Mouse (Mus musculus) stomach, embryonic 16.5 days (tissue): Measurements from ENCODE around the gene Zfp473. TPM values are rescaled to one million over a fixed set of nuclear protein-coding genes. Genes with fewer than 3 reads are reported as not detected.
A peak's percentile ranks its signal among the peaks of the same experiment; 100 is the strongest.
"Not testable (repeated sequence)": the region's sequence is repeated elsewhere in the genome, so short reads cannot be mapped to it uniquely, and the experiment has no call there.

Experiments used
- ATAC-seq: fragments of 200-750 bp; cut with Nextera tagmentation; 2 replicates; pipeline ENCODE4 v1.8.0; 2017; ENCODE audit warnings: moderate number of reproducible peaks, moderate TSS enrichment; ENCODE audit not compliant: insufficient read depth, low FRiP score
- H3K27ac ChIP-seq: fragments of 300-500 bp; sonication (generic); 2 replicates; pipeline ENCODE4 v1.5.1; 2014; ENCODE audit warnings: low read length
- H3K27me3 ChIP-seq: fragments of 300-500 bp; sonication (generic); 2 replicates; pipeline ENCODE4 v1.6.1; 2014; ENCODE audit warnings: low read length, control low read depth, mixed read lengths; ENCODE audit not compliant: control insufficient read depth, insufficient read depth
- H3K36me3 ChIP-seq: fragments of 300-500 bp; sonication (generic); 2 replicates; pipeline ENCODE4 v1.6.1; 2014; ENCODE audit warnings: low read length; ENCODE audit not compliant: control insufficient read depth, insufficient read depth
- H3K4me1 ChIP-seq: fragments of 300-500 bp; sonication (generic); 2 replicates; pipeline ENCODE4 v1.6.1; 2014; ENCODE audit warnings: low read length, control low read depth, mixed read lengths; ENCODE audit not compliant: control insufficient read depth, insufficient read depth
- H3K4me2 ChIP-seq: fragments of 300-500 bp; sonication (generic); 2 replicates; pipeline ENCODE4 v1.6.1; 2014; ENCODE audit warnings: low read depth, low read length, mixed read lengths
- H3K4me3 ChIP-seq: fragments of 300-500 bp; sonication (generic); replicated peaks from 2 replicates; pipeline ENCODE4 v1.5.1; 2014; ENCODE audit warnings: mild to moderate bottlenecking, low read length
- H3K9ac ChIP-seq: fragments of 300-500 bp; sonication (generic); 2 replicates; pipeline ENCODE4 v1.6.1; 2014; ENCODE audit warnings: low read length
- H3K9me3 ChIP-seq: fragments of 300-500 bp; sonication (generic); replicated peaks from 2 replicates; pipeline ENCODE4 v1.6.1; 2016; ENCODE audit warnings: low read length, control low read depth; ENCODE audit not compliant: control insufficient read depth
- WGBS: fragments of 180-500 bp; shearing (Covaris S2); extraction: QIAGEN DNeasy Blood & Tissue Kit; methylation state at CpG from one replicate; pipeline ENCODE4 v1.1.7; 2014; 5-methylcytosine and 5-hydroxymethylcytosine counted together
- polyA plus RNA-seq: library from polyadenylated mRNA; unstranded; fragments of >200 nt; fragmentation: Nextera tagmentation; extraction: Ambion mirVana; gene quantifications from 2 replicates; pipeline ENCODE4 v1.2.1, GENCODE M21; 2015

The Zfp473 gene
- polyA plus RNA-seq, 1 experiment from 2014 or later, result 1.8 TPM

DNA sequence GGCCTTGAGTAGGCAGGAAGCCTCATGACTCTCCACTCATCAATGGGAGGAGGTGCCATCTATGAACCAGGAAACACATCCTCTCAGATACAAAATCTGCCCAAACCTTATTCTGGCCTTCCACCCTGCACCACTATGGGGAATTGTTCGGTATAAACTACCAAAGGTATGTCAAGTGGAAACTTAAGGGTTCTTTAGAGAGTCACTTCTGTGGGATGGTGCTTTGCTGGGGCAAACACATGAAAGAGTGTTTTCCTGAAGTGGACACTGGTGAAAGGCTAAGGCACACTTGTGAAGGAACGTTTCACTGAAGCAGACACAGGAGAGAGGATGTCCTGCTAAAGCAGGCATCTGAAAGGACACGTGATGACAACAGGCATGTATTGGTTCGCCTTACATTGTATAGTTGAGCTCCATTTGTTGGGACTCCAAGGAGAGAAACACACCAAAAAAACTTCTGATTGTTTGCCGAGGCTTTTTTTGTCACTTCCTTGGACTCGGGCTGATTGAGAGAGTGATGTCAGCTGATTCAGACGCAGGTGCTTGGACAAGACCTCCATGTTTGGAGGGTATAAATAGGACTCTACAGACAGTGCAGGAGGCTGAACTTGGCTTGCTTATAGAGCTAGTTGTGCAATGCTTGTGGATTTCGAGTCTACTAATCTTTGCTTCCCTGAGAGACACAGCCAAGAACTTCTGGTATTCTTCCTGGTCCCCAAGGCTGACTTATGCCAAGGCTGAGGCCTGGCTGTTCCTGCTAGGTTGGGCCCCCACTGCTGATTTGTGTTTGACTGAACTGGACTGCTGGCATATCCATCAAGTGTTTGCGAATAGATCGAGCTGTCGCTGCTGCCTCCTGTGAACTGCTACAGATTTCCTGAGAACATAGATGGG, 22.5 kb downstream of the Zfp473 start:
- 85% methylated on average over 11 of the region's 11 CpGs for WGBS
- Histone ChIP-seq H3K4me1 (no peaks in the 10 kb centered on the region), H3K4me3 (no peak overlapping the region), H3K27me3 (no peaks in the 10 kb centered on the region), H3K36me3 (no peaks in the 10 kb centered on the region), H3K27ac (no peak overlapping the region), H3K9ac (no peak overlapping the region), H3K4me2 (no peak overlapping the region), H3K9me3 (no peaks in the 10 kb centered on the region)
- ATAC-seq, result no peak

DNA sequence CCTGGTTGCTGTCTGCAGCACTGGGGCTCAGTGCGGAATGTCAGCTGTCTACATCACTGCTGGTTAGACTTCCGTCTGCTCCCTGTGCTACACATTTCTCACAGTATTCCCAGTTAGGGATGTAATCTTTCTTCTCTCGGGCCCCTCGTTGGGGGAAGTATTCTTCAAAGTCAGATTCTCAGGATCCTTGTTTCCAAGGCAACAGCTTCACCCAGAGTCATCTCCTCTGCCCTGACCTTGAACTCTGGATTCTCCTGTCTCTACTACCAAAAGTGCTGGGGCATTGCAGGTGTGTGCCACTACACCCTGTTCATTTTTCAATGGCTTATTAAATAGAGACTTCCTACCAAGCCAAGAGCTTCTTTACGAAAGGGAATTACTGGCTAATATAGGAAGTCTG, 23.7 kb downstream of the Zfp473 start:
- Histone ChIP-seq H3K9ac (no peak overlapping the region), H3K4me3 (no peak overlapping the region), H3K9me3 (no peaks in the 10 kb centered on the region), H3K36me3 (no peaks in the 10 kb centered on the region), H3K4me1 (no peaks in the 10 kb centered on the region), H3K27me3 (no peaks in the 10 kb centered on the region), H3K27ac (no peak overlapping the region), H3K4me2 (no peak overlapping the region)
- no peak for ATAC-seq
- 46% methylated on average over 5 of the region's 5 CpGs for WGBS

- no peaks in the 10 kb centered on the region for H3K36me3 ChIP-seq
- no peak overlapping the region for H3K4me2 ChIP-seq
- WGBS, result 58% methylated on average over 6 of the region's 6 CpGs
- no peak overlapping the region for H3K27ac ChIP-seq
- H3K4me3 ChIP-seq, result no peak overlapping the region
- H3K4me1 ChIP-seq, result no peaks in the 10 kb centered on the region
- no peaks in the 10 kb centered on the region for H3K27me3 ChIP-seq
- no peak overlapping the region for H3K9ac ChIP-seq
- no peak for ATAC-seq
- H3K9me3 ChIP-seq, result no peaks in the 10 kb centered on the region
These were observed 24.5 kb downstream of the Zfp473 start for GRCm38 (mm10) chr7:44726343-44726742.

DNA sequence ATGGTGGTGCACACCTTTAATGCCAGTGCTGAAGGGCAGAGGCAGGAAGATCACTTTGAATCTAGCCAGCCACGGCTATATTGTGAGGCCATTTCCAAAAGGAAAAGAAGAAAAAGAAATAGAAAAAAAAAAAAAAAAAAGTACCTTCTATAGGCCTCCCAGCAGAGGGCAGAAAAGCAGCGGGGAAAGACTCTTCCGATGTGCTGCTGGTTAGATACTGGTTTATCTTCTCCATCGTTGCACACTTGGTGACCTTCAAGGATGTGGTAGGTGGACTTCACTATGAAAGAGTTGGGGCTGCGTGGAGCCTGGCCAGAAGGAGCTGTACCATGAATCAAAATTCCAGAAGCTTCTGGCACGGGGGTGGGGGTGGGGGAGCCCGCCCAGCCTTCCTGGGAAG, 26.5 kb downstream of the Zfp473 start:
- Histone ChIP-seq H3K9me3 (no peaks in the 10 kb centered on the region), H3K4me1 (no peaks in the 10 kb centered on the region), H3K27me3 (no peaks in the 10 kb centered on the region), H3K27ac (no peak overlapping the region), H3K36me3 (no peaks in the 10 kb centered on the region), H3K4me2 (no peak overlapping the region), H3K4me3 (no peak overlapping the region), H3K9ac (no peak overlapping the region)
- no peak for ATAC-seq
- WGBS, result 23% methylated on average over 7 of the region's 7 CpGs

DNA sequence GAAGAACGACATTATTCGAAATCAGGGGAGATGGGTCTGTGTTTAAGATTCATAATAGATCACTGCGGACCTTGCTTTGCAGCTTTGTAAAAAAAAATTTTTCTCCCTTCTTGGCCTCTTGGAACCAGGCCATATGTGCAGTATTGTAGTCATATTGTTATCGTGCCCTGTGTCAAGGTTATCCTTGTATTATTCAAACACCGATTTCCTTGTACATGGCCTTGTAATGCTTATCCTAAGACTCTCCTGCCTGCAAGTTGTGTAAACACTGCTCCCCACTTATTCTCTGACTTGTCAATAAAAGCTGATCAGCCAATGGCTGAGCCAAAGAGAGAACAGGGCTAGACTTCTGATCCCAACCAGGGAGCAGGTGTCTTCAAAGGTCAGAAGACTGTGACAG, 28.8 kb downstream of the Zfp473 start:
- H3K4me1 ChIP-seq, result no peaks in the 10 kb centered on the region
- H3K4me2 ChIP-seq, result no peak overlapping the region
- no peak overlapping the region for H3K4me3 ChIP-seq
- peak; percentile 85 for ATAC-seq
- no peaks in the 10 kb centered on the region for H3K9me3 ChIP-seq
- WGBS, result 51% methylated on average over 5 of the region's 5 CpGs
- no peak overlapping the region for H3K9ac ChIP-seq
- peak overlapping the region; percentile 58 for H3K27ac ChIP-seq
- no peaks in the 10 kb centered on the region for H3K27me3 ChIP-seq
- no peaks in the 10 kb centered on the region for H3K36me3 ChIP-seq

DNA sequence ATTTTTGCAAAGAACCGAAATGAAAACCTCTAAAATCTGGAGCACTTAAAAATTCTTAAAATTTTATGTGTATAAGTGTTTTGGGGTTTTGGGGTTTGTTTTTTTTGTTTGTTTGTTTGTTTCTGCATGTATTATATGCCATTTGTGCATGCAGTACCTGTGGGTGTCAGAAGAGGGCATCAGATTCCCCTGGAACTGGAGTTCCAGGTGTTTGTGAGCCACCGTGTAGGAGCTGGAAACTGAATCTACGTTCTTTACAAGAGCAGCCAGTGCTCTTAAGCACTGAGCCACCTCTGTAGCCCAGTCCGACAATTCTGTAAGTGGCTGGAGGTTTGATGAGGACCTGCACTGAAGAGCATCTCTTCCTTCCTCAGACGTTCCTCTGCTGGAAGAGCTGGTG, 41.0 kb downstream of the Zfp473 start:
- Histone ChIP-seq H3K27me3 (no peaks in the 10 kb centered on the region), H3K9ac (no peak overlapping the region), H3K36me3 (no peaks in the 10 kb centered on the region), H3K4me2 (no peak overlapping the region), H3K27ac (no peak overlapping the region), H3K4me3 (no peak overlapping the region), H3K9me3 (0 out of 2 replicates have a peak, but pooled peaks cover 4% of the 10 kb centered on the region), H3K4me1 (no peaks in the 10 kb centered on the region)
- no peak for ATAC-seq
- 77% methylated on average over 5 of the region's 5 CpGs for WGBS

GRCm38 (mm10) chr7:44708574-44708973, 42.3 kb downstream of the Zfp473 start, which contains the start of gene Izumo2:
Gene Izumo2, plus strand, starts transcription at chr7:44708742.
- H3K9ac ChIP-seq, result no peak within 1 kb of the TSS
- H3K4me3 ChIP-seq, result no peak within 1 kb of the TSS
- H3K4me1 ChIP-seq, result no peaks in the 10 kb centered on the region
- ATAC-seq, result no peak
- no peak within 1 kb of the TSS for H3K4me2 ChIP-seq
- H3K27me3 ChIP-seq, result no peaks in the 10 kb centered on the region
- no peak within 1 kb of the TSS for H3K27ac ChIP-seq
- 0 out of 2 replicates have a peak, but pooled peaks cover 4% of the 10 kb centered on the region for H3K9me3 ChIP-seq
- 79% methylated on average over 14 of the region's 14 CpGs for WGBS
- H3K36me3 ChIP-seq, result no peaks in the 10 kb centered on the region

GRCm38 (mm10) chr7:44708093-44708492, 42.8 kb downstream of the Zfp473 start:
- H3K27ac ChIP-seq, H3K4me2 ChIP-seq, H3K36me3 ChIP-seq, H3K9ac ChIP-seq, H3K9me3 ChIP-seq, H3K27me3 ChIP-seq, ATAC-seq, H3K4me1 ChIP-seq, H3K4me3 ChIP-seq: not testable (repeated sequence)
- WGBS, result 79% methylated on average over 5 of the region's 6 CpGs

DNA sequence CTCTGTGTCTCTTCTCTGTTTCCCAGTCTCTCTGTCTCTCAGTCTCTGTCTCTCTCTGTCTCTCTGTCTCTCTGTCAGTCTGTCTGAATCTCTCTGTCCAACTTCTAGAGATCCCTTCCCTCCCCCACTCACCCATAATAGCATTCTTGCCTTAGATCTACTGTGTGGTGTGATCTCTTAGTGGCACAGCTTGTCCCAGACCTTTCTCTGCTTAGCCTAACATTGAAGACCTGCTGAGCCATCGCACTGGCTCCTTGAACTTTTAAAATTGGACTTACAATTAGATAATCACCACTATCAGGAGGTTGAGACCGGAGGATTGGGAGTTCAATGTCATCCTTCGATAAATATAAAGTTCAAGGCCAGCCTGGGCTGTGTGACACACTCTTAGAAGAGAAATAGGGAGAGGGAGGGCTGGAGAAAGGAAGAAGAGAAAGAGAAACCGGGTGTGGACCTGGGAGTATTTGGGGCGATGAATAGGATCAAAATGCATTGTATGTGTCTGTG, 43.6 kb downstream of the Zfp473 start:
- Histone ChIP-seq H3K4me2 (no peak overlapping the region), H3K9ac (no peak overlapping the region), H3K4me3 (no peak overlapping the region), H3K4me1 (no peaks in the 10 kb centered on the region), H3K9me3 (0 out of 2 replicates have a peak, but pooled peaks cover 4% of the 10 kb centered on the region), H3K27ac (no peak overlapping the region), H3K36me3 (no peaks in the 10 kb centered on the region), H3K27me3 (no peaks in the 10 kb centered on the region)
- whole genome bisulfite sequencing, result 85% methylated on average over 5 of the region's 5 CpGs
- ATAC-seq, result no peak
